Mouse (Mus musculus) large intestine, adult 2 months (tissue): ENCODE measurements at regions not wholly inside any gene's neighbourhood (a gene's known extent, or its start where the extent isn't known, plus 50 kb on each side); places are given as distances from the start of the nearest gene placed in this dataset.

ENCODE experiments used
- DNase-seq: peaks from one replicate; pipeline ENCODE4 v3.0.0-alpha.2; 2012; ENCODE audit warnings: low read depth, low spot score
- WGBS: fragments of 180-500 bp; shearing (Covaris S2); methylation state at CpG from one replicate; pipeline ENCODE4 v1.1.7; 2018; 5-methylcytosine and 5-hydroxymethylcytosine counted together

DNA sequence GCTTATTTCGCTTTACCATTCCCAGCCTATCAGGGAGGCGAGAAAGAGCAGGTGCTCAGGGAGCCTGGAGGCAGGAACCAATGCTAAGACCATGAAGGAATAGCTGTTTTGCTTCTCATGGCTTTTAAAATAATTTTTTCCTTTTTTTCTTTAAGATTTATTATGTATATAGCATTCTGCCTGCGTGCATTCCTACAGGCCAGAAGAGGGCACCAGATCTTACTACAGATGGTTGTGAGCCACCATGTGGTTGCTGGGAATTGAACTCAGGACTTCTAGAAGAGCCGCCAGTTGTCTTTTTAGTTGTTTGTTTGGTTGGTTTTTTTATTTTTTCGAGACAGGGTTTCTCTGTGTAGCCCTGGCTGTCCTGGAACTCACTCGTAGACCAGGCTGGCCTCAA, 113.6 kb upstream of the Armc2 start:
- 95% methylated on average over 6 of the region's 6 CpGs for WGBS

DNA sequence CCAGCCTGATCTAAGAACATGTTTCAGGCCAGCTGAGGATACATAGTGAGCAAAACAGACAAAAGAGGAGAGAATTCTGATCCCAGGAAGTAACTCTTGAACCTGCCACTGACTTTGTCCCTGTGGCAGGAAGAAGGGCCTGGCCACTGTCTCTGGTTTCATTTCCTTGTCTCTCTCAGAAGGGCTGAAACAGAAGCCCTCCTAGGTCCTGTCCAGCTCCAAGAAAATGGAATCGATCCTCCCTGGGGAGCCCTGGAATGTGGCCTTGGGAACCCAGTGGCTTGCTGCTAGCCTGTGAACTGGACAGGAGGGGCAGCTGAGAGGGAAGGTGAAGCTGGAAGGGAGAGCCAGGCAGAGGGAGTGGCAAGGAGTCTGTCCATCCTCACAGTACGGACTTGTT, 113.1 kb upstream of the Armc2 start:
- 29% methylated on average over 2 of the region's 2 CpGs for WGBS
- no peak for DNase-seq

More for the DNA sequence above, 113.6 kb upstream of the Armc2 start:
- DNase-seq, result no peak

DNA sequence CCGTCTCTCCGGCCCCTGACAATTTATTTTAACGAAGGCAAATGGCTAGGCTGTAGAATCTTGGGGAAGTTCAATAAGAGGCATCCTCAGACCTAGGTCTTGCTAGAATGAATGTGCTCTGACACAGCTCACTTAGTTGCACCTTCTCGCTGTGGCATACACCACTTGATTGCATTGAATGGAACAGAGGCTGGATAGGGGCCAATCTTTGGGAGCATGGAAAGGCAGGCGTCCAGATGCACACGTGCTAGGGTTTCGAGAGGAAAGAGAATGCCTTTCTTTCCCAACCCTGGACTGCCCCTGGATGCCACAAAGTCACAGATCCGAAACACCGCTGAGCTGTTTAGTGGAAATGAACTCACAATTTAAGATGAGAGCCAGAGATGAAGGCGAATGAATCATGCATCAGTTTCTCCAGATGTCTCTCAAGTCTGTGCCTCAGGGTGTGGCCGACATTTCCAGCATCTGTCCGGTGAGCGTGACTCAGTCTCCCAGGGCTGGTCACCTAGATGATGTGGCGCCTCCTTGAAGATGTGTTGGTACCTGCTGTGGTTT, 109.7 kb upstream of the Armc2 start:
- DNase-seq, result no peak
- WGBS, result 86% methylated on average over 14 of the region's 14 CpGs

DNA sequence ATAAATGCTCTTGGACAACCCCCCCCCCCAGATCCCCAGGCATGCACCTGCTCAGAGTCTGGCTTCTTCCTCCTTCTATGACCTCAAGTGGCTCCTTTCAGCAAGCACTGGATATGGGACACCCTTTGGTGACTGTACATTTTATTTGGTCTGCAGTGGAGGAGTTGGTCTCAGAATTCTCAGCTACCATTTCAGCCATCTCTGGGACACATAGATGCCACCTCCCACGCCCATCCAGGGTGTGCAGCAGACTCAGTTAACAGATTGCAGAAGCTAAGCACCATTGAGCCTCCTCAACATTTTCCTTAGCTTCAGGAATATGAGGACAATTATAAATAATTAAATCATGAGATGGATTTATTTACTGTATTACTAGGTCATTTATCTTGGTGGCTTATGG, 108.6 kb upstream of the Armc2 start:
- 95% methylated on average over 1 of the region's 1 CpGs for WGBS
- no peak for DNase-seq

DNA sequence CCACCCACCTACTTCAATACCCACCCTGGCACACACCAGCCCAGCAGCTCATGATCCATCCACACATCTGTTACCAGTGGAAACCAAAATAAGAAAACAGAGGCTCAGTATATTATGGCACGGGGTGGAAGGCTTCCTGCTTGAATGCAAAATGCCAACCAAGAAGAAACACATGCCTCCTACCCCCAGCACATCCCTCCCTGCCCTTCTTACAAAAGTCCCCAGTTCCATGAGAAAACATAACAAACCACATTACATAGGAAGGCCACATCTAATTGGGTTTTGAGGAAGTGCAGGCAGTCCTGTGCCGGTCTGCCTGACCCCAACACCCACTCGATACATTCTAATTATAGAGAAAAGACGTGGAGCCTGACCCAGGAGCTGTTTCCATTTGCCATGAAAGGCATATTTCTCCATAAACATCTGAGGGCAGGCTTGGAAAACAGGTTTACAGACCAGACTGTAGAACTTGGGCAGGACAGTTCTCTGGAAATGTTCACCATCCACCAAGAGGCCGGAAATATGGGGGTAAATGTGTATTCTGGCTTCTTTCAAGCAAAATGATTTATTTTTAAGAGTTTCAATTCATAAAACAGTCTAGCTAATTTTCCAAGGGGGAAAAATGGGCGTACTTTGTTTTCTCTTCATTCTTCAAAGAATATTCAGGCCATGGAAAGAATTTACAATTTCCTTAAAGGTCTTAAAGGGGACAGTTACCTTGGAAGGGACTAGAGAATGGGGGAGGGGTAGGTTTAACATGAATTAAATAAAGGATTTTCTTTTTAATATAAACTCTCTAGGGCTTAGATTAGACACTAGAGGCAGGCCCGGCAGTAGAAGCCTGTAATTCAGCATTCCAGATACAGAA, 104.8 kb upstream of the Armc2 start:
- DNase-seq, result no peak
- WGBS, result 65% methylated on average over 7 of the region's 7 CpGs

DNA sequence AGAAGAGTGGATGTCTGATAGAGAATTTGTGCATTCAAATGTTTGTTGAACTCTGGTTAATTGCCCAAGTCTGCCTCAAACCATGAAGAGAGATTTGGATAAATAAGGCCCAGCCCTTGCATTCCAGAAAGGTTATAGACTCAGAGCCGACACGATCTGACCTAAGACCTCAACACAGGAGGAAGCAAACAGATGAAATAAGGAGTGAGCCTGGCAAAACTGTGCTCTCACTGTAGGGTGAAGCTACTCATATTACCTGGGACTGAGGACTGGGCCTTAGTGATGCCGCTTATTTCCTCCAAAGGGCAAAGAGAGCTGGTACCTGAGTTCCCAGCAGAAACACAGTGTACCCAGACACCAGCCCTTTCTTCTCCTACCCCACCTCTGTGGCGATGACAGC, 103.7 kb upstream of the Armc2 start:
- WGBS, result 41% methylated on average over 4 of the region's 4 CpGs
- DNase-seq, result no peak

DNA sequence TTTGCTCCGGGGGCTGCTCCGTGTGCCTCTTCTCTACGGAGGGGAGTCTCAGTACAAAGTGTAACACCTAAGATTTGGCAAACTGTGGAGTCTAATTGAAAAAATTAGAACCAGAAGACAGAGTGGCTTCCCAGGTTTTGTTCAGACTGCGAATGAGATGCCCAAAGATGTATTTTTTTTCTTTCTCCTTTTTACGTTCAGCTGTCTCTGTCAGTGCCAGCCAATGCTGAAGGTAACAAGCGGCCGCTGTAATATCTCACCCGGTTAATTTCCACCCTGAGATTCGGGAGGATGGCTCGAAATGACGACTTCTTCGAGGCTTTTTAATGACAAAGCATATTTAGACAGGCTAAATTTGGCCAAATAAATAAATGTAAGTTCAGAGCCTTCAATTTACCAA, 101.1 kb upstream of the Armc2 start:
- DNase-seq, result no peak
- 79% methylated on average over 12 of the region's 12 CpGs for WGBS

DNA sequence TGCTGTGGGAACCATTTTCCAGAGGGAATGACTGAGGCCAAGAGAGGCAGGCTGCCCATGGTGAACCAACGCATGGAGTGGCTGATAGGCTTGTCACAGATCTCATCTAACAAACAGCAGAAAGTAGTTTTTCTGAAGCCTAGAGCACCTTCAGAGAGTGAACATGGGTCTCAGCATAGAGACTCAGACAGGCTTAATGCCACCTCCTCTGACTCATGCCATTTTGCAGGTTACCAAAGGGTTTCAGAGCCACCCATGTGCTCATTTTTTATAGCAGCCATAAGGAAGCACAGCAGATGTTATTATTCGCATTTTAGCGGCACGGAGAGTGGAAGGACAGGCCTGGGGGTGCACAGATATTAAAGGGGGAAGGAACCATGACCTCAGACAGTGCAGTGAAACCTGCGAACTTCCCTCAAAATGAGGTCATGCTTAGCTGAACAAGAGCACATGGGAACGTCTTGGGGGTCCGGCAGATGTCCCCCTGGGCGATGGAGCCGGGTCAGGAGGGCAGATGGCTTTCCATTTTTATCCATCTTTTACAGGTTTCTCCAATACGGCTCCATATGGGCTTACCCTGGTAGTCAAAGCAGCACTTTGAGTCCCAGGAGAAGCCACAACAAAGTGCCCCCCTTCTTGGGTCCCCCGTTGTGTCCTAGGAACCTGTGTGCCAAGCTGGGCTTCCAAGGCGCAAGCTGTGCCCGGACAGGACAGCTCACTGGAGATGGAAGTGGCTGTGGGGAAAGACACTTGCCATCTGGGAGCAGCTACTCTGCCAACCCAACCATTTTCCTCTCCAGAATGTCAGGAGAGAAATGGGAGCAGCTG, 100.3 kb upstream of the Armc2 start:
- whole genome bisulfite sequencing, result 57% methylated on average over 13 of the region's 13 CpGs
- peak; percentile 55 for DNase-seq

DNA sequence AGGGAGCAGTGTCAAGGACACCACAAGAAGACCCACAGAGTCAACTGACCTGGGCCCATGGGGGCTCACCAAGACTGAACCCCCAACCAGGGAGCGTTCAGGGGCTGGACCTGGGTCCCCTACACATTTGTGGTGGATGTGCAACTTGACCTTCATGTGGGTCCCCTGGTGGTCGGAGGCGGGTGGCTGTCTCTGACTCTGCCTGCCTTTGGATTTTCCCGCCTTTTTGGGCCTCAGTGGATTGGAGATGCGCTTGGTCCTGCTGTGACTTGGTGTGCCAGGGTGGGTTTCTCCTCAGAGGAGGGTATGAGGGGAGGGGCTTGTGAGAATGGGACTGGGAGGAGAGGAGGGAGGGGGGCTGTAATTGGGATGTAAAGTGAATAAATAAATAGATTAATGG, 99.3 kb upstream of the Armc2 start:
- 97% methylated on average over 5 of the region's 5 CpGs for WGBS
- DNase-seq, result no peak

DNA sequence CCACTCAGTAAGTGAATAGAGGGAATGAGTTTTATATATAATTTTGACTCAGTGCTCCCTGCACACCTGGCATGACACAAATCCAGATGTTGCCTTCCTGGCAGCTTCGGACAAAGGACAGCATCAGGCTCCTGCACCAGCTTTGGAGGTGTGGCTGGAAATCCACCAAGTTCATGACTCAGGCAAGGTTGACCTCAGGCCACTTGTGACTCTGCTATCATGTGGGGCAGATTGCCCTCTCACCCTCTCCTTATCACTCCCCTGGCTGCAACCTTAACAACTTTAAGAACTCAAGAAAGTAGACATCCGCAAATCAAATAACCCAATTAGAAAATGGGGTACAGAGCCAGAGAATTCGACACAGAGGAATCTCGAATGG, 97.7 kb upstream of the Armc2 start:
- 49% methylated on average over 4 of the region's 4 CpGs for WGBS
- peak; percentile 60 for DNase-seq

DNA sequence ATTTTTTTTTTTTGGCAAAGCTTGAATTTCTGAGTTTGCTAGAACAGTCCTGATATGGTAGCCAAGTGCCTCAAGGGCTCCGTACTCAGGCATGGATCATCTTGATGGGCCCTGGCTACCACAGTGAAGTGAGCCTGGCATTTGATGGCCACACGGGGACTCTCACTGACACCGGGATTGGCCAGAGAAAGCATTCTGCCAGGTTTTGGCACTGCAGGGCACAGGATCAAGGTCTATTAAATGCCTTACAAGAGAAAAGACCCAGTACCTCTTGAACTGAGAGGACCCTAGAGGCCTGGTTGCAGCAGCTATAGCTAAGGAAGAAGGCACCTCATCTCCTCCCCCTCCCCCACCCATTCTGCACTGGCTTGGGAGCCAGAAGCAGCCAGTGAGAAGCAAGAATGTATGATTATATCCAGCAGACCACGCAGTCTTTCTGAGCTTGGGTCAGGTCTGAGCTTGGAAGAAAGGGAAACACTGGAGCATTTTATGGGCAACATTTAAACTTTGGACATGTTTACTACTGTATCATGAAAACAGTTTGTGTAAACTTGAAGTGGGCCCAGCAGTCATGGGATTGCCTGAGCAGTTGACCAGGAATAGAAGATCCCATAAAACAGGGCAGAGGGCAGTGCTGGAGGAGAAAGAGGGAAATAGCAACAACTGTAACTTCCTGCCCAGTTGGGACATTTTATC, 97.1 kb upstream of the Armc2 start:
- peak; percentile 56 for DNase-seq
- 59% methylated on average over 4 of the region's 4 CpGs for WGBS

DNA sequence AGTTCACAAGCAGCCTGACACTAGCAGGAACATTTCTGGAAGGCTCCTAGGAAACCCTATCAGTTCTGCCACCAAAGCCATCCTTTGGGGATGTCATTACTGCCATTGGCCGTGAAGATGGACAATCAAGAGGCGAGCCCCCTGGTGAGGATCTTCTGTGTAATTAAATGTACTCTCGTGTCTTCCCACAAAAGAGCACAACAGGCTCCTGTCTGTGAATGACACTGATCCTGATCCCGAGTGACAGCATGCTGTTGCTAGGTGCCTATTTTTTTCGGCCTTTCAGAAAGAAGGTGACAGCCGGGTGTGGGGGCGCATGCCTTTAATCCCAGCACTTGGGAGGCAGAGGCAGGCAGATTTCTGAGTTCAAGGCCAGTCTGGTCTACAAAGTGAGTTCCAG, 92.5 kb upstream of the Armc2 start:
- DNase-seq, result no peak
- WGBS, result 94% methylated on average over 7 of the region's 7 CpGs

DNA sequence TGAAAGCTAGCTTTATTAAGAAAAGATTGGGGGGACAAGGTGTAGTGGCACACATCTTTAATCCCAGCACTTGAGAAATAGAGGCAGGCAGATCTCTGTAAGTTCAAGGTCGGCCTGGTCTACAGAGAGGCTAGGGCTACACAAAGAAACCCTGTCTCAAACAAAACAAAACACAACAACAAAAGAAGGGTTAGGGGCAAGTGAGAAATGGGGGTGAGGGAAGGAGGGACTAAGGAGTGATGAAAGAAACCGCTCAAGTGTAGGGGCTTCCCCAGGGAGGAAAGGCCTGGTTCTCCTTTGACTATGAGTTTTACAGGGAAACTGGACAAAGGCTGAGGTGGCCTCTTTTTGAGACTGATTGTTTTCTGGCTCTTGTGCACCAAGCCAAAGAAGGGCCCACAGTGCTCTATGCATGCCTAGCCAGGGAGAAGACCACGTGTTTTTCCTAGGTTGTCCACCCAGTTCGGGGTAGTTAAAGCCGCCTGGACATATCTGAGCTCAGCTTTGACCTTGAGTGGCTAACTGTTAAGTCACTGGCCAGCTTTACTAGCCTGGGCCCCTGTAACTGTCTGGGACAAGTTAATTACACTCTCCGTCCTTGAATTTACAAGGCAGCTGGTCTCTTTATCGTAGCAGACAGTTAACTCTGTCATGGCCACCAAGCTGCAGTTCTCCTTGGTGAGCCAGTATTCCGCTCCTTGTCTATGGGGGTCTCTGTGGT, 90.2 kb upstream of the Armc2 start:
- 39% methylated on average over 8 of the region's 8 CpGs for WGBS
- no peak for DNase-seq

DNA sequence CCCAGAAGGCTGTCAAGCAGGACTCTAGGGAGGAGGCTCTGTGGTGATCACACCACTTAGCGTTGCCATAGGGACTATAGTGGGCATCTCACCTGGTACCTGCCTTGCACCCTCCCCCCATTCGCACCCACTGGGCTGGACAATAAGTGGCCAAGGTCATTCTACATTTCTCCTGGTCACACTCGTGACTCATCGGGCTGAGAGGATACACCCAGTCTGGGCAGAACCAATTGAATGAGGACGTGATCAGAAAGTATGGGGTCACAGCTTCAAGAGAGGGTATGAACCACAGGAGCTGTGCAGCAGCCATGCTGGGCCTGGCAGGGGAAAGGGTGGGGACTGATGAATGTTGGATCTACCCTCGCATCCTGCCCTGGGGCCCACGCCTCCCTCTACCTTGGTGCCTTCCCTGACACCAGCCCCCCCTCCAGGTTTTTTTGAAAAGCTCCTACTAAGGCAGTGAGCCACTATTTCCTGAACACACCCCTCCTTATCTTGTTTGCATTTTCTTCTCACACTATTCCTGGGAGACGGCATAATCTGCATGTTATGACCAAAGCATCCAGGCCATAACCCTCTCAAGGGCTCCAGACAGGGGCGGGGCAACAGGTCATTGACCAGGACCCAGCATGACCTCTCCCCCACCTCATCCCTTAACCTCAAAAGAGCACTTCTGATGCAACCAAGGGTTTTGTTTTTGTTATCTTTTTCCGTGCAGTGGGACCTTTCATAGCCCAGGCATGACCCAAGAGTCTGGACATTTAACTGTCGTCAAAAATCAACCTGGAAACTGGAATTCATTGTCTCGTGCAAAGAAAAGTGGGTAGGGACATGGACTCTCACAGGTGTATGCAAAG, 89.4 kb upstream of the Armc2 start:
- 46% methylated on average over 12 of the region's 12 CpGs for WGBS
- no peak for DNase-seq

DNA sequence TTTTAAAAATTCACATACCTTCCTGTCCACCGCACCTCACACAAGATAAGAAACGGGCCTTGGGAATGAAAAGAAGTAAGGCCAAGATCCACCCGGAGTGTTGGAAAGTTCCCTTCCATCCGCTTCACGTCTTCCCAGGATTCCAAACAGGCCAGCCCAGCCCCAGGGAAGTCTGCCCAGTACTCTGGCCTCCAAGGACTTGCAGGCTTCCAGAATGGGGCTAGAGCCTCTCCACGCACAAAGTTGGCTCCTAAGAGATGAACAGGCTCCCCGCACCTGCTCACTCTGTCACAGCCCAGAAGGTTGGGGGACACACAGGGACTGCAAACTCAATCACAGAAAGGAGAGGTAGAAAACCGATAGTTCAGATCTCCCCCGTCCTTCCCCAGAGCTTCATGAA, 88.4 kb upstream of the Armc2 start:
- no peak for DNase-seq
- 81% methylated on average over 9 of the region's 9 CpGs for WGBS

DNA sequence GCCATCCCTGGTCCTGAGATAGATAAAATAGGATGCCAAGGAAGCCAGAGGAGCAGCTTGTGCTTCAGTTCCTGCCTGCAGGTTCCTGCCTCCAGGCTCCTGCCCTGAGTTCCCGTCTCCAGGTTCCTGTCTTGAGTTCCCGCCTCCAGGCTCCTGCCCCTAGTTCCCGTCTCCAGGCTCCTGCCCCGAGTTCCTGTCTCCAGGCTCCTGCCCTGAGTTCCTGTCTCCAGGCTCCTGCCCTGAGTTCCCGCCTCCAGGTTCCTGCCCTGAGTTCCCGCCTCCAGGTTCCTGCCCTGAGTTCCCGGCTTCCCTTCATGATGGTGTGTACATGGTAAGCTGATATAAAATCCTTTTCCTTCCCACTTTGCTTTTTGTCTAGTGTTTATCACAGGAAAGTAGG, 86.8 kb upstream of the Armc2 start:
- no peak for DNase-seq
- WGBS, result 91% methylated on average over 7 of the region's 7 CpGs

DNA sequence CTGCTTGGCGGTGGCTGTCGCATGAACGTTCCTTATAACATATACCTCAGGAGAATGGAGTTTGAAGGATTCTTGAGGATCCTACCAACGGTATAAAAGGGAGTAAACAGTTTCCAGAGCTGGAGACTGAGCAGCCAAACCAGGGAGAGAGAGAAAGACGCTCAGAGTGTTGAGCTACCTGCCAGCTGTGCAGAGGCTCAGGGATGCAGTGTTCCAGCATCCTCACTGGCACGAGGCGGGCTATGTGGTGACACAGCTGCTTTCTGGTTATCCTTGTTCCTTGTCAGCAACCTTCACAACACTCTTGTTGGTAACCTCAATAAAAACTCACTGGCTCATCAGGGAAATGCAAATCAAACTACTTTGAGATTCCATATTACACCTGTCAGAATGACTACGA, 84.1 kb upstream of the Armc2 start:
- 86% methylated on average over 8 of the region's 8 CpGs for WGBS
- DNase-seq, result no peak

DNA sequence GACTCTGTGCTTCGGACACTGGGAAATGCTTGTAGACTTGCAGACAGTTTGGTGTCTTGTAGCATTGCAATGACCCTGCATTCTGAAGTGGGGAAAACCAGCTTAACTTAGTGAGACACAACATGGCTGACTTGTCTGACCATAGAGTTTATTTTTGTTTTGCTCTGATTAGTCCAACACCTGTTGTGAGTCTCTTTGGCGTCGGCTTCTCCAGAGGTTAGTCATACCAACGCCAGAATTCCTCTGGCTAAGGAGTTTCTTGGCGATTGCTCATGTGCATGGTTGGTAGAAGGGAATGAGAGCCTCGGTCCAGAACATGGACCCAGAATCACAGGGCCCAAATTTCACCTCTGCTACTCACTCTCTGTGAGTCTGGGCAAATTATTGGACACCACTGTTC, 82.9 kb upstream of the Armc2 start:
- WGBS, result 71% methylated on average over 6 of the region's 6 CpGs
- DNase-seq, result no peak

DNA sequence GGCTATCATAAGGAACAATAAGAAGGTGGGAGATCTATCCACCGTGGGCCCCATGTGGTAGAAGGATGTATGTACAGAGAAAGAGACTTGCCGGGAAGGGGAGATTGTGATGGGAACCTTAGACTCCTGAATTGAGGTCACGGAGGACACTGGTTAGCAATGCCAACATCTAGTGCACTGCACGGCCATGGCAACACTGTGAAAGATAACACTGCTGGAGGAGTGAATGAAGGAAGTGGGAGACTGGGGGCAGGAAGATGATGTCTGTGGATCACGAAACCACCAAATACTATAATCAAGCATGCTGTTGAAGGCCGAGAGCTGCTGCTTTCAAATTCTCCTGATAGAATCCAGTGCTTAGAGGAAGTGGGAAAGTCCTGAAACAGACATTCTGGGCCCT, 78.7 kb upstream of the Armc2 start:
- DNase-seq, result no peak
- 89% methylated on average over 6 of the region's 6 CpGs for WGBS
